Mouse (Mus musculus) cortical plate, adult 2 months (tissue): ENCODE data around the gene Nfil3.

Source experiments
- CTCF ChIP-seq: fragments of 200-500 bp; IDR thresholded peaks from 2 replicates; pipeline ENCODE4 v1.5.1; 2011; ENCODE audit warnings: mild to moderate bottlenecking, control low read depth, low read length; ENCODE audit not compliant: insufficient read depth; ENCODE audit errors: extremely low read depth
- POLR2A ChIP-seq: fragments of 200-500 bp; IDR thresholded peaks from 2 replicates; pipeline ENCODE4 v1.6.1; 2011; ENCODE audit warnings: mild to moderate bottlenecking, low read length, control low read depth; ENCODE audit not compliant: insufficient read depth; ENCODE audit errors: extremely low read depth

GRCm38 (mm10) chr13:53003286-53003685 is 22.4 kb upstream of the Nfil3 start:
- no peak for TF ChIP-seq CTCF
- no peak for TF ChIP-seq POLR2A
